Mouse (Mus musculus): Measurements from ENCODE around the gene Ctnna2. TPM values are rescaled to one million over a fixed set of nuclear protein-coding genes. Genes with fewer than 3 reads are reported as not detected.

The Ctnna2 gene
- total RNA-seq, 1 experiment: 0.22 TPM

DNA sequence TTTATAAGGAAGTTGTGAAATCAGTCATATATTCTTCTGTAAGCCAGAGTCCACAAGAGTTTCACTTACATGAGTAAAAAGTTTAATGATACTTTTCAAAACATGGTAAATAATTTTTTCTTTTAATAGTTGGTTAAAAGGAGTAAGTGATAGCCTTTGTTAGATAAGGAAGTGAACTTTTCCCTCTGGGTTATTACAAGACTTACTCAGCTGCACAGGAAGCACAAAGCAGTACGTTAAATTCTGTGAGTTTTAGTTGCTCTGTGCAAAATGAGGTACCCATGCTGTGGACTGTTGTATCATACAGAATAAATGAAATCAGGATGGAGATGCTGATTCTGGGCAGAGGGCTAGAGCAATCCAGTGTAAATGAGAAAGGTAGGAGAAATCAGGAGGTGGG is 423.3 kb downstream of the Ctnna2 start:
- no peaks in the 10 kb centered on the region for H3K36me3 ChIP-seq (ENCODE audit: control insufficient read depth, insufficient read depth, low read length, poor library complexity, severe bottlenecking)
- in situ Hi-C loops (cut with MboI; ENCODE audit: low sequenced_read_pairs in 2 of 2, unreplicated experiment in 2 of 2): no loop called here
- no peak overlapping the region for H3K27ac ChIP-seq (ENCODE audit: insufficient read depth, low read depth, low read length, poor library complexity, severe bottlenecking)
- no peak overlapping the region for H3K4me3 ChIP-seq (ENCODE audit: insufficient read depth in 1 of 2, low read depth in 1 of 2, low read length in 2 of 2, poor library complexity in 1 of 2, severe bottlenecking in 1 of 2)
- H3K4me1 ChIP-seq (ENCODE audit: control insufficient read depth in 2 of 2, insufficient read depth in 2 of 2, low read length in 2 of 2, poor library complexity in 1 of 2): no peaks in the 10 kb centered on the region
- DNase-seq (ENCODE audit: low read depth, low spot score): no peak
- H3K9me3 ChIP-seq (ENCODE audit: control insufficient read depth, insufficient read depth, low read depth, low read length): no peaks in the 10 kb centered on the region
- TF ChIP-seq MAFK (IDR thresholded peaks at IDR 0.05; ENCODE audit: insufficient read depth, low read depth, low read length) (no peak), HCFC1 (IDR thresholded peaks at IDR 0.05; ENCODE audit: borderline replicate concordance, insufficient read depth, low read length) (no peak), ZC3H11A (IDR thresholded peaks at IDR 0.05; ENCODE audit: borderline replicate concordance, low read depth, low read length) (no peak), ZNF384 (IDR thresholded peaks at IDR 0.05; ENCODE audit: low read depth, low read length) (no peak), CHD2 (IDR thresholded peaks at IDR 0.05; ENCODE audit: low read depth, low read length) (no peak)
- no peak overlapping the region for H3K9ac ChIP-seq (ENCODE audit: insufficient read depth, low read depth, low read length, poor library complexity, severe bottlenecking)

GRCm38 (mm10) chr6:77537055-77537807 is 442.3 kb downstream of the Ctnna2 start:
- no peak for DNase-seq (ENCODE audit: low read depth, low spot score)
- Histone ChIP-seq H3K4me3 (ENCODE audit: insufficient read depth in 1 of 2, low read depth in 1 of 2, low read length in 2 of 2, poor library complexity in 1 of 2, severe bottlenecking in 1 of 2) (no peak overlapping the region), H3K36me3 (ENCODE audit: control insufficient read depth, insufficient read depth, low read length, poor library complexity, severe bottlenecking) (no peaks in the 10 kb centered on the region), H3K9ac (ENCODE audit: insufficient read depth, low read depth, low read length, poor library complexity, severe bottlenecking) (no peak overlapping the region), H3K4me1 (ENCODE audit: control insufficient read depth in 2 of 2, insufficient read depth in 2 of 2, low read length in 2 of 2, poor library complexity in 1 of 2) (no peaks in the 10 kb centered on the region), H3K27ac (ENCODE audit: insufficient read depth, low read depth, low read length, poor library complexity, severe bottlenecking) (no peak overlapping the region), H3K9me3 (ENCODE audit: control insufficient read depth, insufficient read depth, low read depth, low read length) (no peaks in the 10 kb centered on the region)
- TF ChIP-seq MAFK (IDR thresholded peaks at IDR 0.05; ENCODE audit: insufficient read depth, low read depth, low read length) (no peak), ZNF384 (IDR thresholded peaks at IDR 0.05; ENCODE audit: low read depth, low read length) (no peak), CHD2 (IDR thresholded peaks at IDR 0.05; ENCODE audit: low read depth, low read length) (no peak), ZC3H11A (IDR thresholded peaks at IDR 0.05; ENCODE audit: borderline replicate concordance, low read depth, low read length) (no peak), HCFC1 (IDR thresholded peaks at IDR 0.05; ENCODE audit: borderline replicate concordance, insufficient read depth, low read length) (no peak)
- in situ Hi-C loops (cut with MboI; ENCODE audit: low sequenced_read_pairs in 2 of 2, unreplicated experiment in 2 of 2): no loop called here

DNA sequence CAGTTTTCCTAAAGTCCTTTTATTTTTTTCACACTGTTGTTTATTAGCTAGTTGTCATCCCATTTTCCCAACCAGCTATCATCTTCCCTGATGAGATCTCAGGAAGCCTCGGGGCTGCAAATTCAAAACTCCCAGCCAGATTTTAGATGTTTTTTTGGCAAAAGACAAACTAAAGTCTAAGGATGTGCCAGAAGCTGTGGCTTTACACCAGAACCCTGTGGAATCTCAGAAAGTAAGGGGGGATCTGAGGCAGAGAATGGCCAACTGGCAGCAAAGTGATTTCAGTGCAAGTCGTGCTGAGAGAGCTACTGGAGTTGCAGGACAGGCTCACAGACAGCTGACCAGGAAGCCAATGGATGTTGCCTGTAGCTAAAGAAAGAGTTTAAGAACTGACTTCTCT is 451.9 kb downstream of the Ctnna2 start:
- in situ Hi-C loops (cut with MboI; ENCODE audit: low sequenced_read_pairs in 2 of 2, unreplicated experiment in 2 of 2): no loop called here
- TF ChIP-seq ZNF384 (IDR thresholded peaks at IDR 0.05; ENCODE audit: low read depth, low read length): no peak
- TF ChIP-seq HCFC1 (IDR thresholded peaks at IDR 0.05; ENCODE audit: borderline replicate concordance, insufficient read depth, low read length): no peak
- TF ChIP-seq ZC3H11A (IDR thresholded peaks at IDR 0.05; ENCODE audit: borderline replicate concordance, low read depth, low read length): no peak
- TF ChIP-seq MAFK (IDR thresholded peaks at IDR 0.05; ENCODE audit: insufficient read depth, low read depth, low read length): no peak
- no peak for TF ChIP-seq CHD2 (IDR thresholded peaks at IDR 0.05; ENCODE audit: low read depth, low read length)
- H3K9ac ChIP-seq (ENCODE audit: insufficient read depth, low read depth, low read length, poor library complexity, severe bottlenecking): no peak overlapping the region
- no peaks in the 10 kb centered on the region for H3K9me3 ChIP-seq (ENCODE audit: control insufficient read depth, insufficient read depth, low read depth, low read length)
- no peaks in the 10 kb centered on the region for H3K36me3 ChIP-seq (ENCODE audit: control insufficient read depth, insufficient read depth, low read length, poor library complexity, severe bottlenecking)
- no peaks in the 10 kb centered on the region for H3K4me1 ChIP-seq (ENCODE audit: control insufficient read depth in 2 of 2, insufficient read depth in 2 of 2, low read length in 2 of 2, poor library complexity in 1 of 2)
- no peak overlapping the region for H3K27ac ChIP-seq (ENCODE audit: insufficient read depth, low read depth, low read length, poor library complexity, severe bottlenecking)
- no peak overlapping the region for H3K4me3 ChIP-seq (ENCODE audit: insufficient read depth in 1 of 2, low read depth in 1 of 2, low read length in 2 of 2, poor library complexity in 1 of 2, severe bottlenecking in 1 of 2)
- no peak for DNase-seq (ENCODE audit: low read depth, low spot score)

- Histone ChIP-seq H3K4me3 (ENCODE audit: insufficient read depth in 1 of 2, low read depth in 1 of 2, low read length in 2 of 2, poor library complexity in 1 of 2, severe bottlenecking in 1 of 2) (no peak overlapping the region), H3K9ac (ENCODE audit: insufficient read depth, low read depth, low read length, poor library complexity, severe bottlenecking) (no peak overlapping the region), H3K9me3 (ENCODE audit: control insufficient read depth, insufficient read depth, low read depth, low read length) (no peaks in the 10 kb centered on the region), H3K36me3 (ENCODE audit: control insufficient read depth, insufficient read depth, low read length, poor library complexity, severe bottlenecking) (no peaks in the 10 kb centered on the region), H3K27ac (ENCODE audit: insufficient read depth, low read depth, low read length, poor library complexity, severe bottlenecking) (no peak overlapping the region), H3K4me1 (ENCODE audit: control insufficient read depth in 2 of 2, insufficient read depth in 2 of 2, low read length in 2 of 2, poor library complexity in 1 of 2) (no peaks in the 10 kb centered on the region)
- no peak for DNase-seq (ENCODE audit: low read depth, low spot score)
- in situ Hi-C loops (cut with MboI; ENCODE audit: low sequenced_read_pairs in 2 of 2, unreplicated experiment in 2 of 2): no loop called here
- no peak for TF ChIP-seq HCFC1 (IDR thresholded peaks at IDR 0.05; ENCODE audit: borderline replicate concordance, insufficient read depth, low read length)
- TF ChIP-seq ZNF384 (IDR thresholded peaks at IDR 0.05; ENCODE audit: low read depth, low read length): no peak
- TF ChIP-seq CHD2 (IDR thresholded peaks at IDR 0.05; ENCODE audit: low read depth, low read length): no peak
- no peak for TF ChIP-seq MAFK (IDR thresholded peaks at IDR 0.05; ENCODE audit: insufficient read depth, low read depth, low read length)
- no peak for TF ChIP-seq ZC3H11A (IDR thresholded peaks at IDR 0.05; ENCODE audit: borderline replicate concordance, low read depth, low read length)
Observed at GRCm38 (mm10) chr6:77521836-77522235, 457.7 kb downstream of the Ctnna2 start.

Measured in ES-E14 (cell line).